Mouse (Mus musculus): ENCODE measurements around the gene Gm28042. TPM values are rescaled to one million over a fixed set of nuclear protein-coding genes. Genes with fewer than 3 reads are reported as not detected.
A peak's percentile ranks its signal among the peaks of the same experiment; 100 is the strongest.

Gene Gm28042
- total and polyA plus RNA-seq, 3 experiments, result 0.77 to 1.9 (median 1.8) TPM

- Histone ChIP-seq H3K79me2 (replicated peaks; ENCODE audit: control insufficient read depth, extremely low read depth, insufficient read depth, poor library complexity, severe bottlenecking) (no peaks in the 10 kb centered on the region), H3K4me3 (replicated peaks in 1 of 3; ENCODE audit: low read depth in 2 of 3, low read length in 2 of 3, poor library complexity in 1 of 3) (no peak within 1 kb of the TSS), H3K4me1 (ENCODE audit: control insufficient read depth in 1 of 2, insufficient read depth in 2 of 2) (peaks cover 5 to 57% of the 10 kb centered on the region in 2 experiments; a peak in 3 of 4 replicates), H3K27ac (ENCODE audit: insufficient read depth, low read depth) (no peak within 1 kb of the TSS), H3K27me3 (replicated peaks) (no peaks in the 10 kb centered on the region), H3K9ac (ENCODE audit: insufficient read depth, low read depth) (no peak within 1 kb of the TSS), H3K36me3 (replicated peaks in 1 of 2; ENCODE audit: control insufficient read depth in 1 of 2, insufficient read depth in 1 of 2, low read length in 1 of 2) (peaks cover 60 to 87% of the 10 kb centered on the region in 2 experiments), H3K9me3 (replicated peaks; ENCODE audit: low read length) (no peaks in the 10 kb centered on the region), H3K4me2 (ENCODE audit: insufficient read depth, low read depth, poor library complexity, severe bottlenecking) (no peak within 1 kb of the TSS)
- in situ Hi-C loops (cut with MboI; ENCODE audit: low pct_ligation_motif_present, low pct_unique_long_range_greater_than_20kb, low sequenced_read_pairs) (no loop called here), dilution Hi-C loops (cut with MboI; ENCODE audit: extremely low pct_ligation_motif_present, extremely low pct_unique_long_range_greater_than_20kb, low sequenced_read_pairs) (no loop called here)
- TF ChIP-seq MXI1 (IDR thresholded peaks at IDR 0.05; ENCODE audit: low read depth, low read length) (no peak), USF1 (IDR thresholded peaks at IDR 0.05; ENCODE audit: low read depth, low read length) (no peak), MAFK (IDR thresholded peaks at IDR 0.05; ENCODE audit: insufficient replicate concordance, low read length) (no peak), MEF2A (IDR thresholded peaks at IDR 0.05; ENCODE audit: borderline replicate concordance, low read depth, low read length) (no peak), PAX5 (IDR thresholded peaks at IDR 0.05; ENCODE audit: low read length) (no peak), SMC3 (IDR thresholded peaks at IDR 0.05; ENCODE audit: low read depth, low read length) (no peak), CHD1 (IDR thresholded peaks at IDR 0.05; ENCODE audit: low read depth, low read length) (no peak), ZMIZ1 (IDR thresholded peaks at IDR 0.05; ENCODE audit: low read depth, low read length) (no peak)
- DNase-seq (ENCODE audit: extremely low read depth), result peak; percentile 58
These were observed 5.6 kb downstream of the Gm28042 start, which contains the start of gene Pla2g4b for GRCm38 (mm10) chr2:120032726-120033467. Gene Pla2g4b (plus strand): TSS chr2:120033417.

DNA sequence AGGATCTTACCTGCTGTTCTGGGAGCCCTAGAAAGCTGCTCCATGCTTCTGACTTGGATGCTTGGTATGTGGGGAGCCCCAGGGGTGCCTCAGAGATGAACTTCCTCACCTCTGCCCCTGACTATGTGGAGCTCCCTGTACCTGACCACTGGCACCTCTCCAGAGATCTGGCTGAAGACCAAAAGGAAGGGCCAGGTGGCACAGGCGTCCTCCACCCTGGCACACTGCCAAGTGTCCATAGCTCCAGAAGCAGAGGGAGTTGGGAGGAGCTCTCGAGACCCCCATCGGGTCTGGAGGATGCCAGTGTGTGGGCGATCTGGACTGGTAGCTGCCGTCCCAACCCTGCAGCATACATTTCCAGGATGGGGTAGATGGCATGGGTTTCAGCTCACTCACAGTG, 6.4 kb downstream of the Gm28042 start:
- H3K9me3 ChIP-seq (replicated peaks; ENCODE audit: low read length), result no peaks in the 10 kb centered on the region
- H3K27me3 ChIP-seq (replicated peaks), result no peaks in the 10 kb centered on the region
- in situ Hi-C loops (cut with MboI; ENCODE audit: low pct_ligation_motif_present, low pct_unique_long_range_greater_than_20kb, low sequenced_read_pairs) (no loop called here), dilution Hi-C loops (cut with MboI; ENCODE audit: extremely low pct_ligation_motif_present, extremely low pct_unique_long_range_greater_than_20kb, low sequenced_read_pairs) (no loop called here)
- TF ChIP-seq PAX5 (IDR thresholded peaks at IDR 0.05; ENCODE audit: low read length) (no peak), MAZ (IDR thresholded peaks at IDR 0.05; ENCODE audit: low read depth, low read length) (no peak), RCOR1 (conservative IDR thresholded peaks at IDR 0.05; ENCODE audit: low read depth, low read length) (no peak), GABPA (IDR thresholded peaks at IDR 0.05; ENCODE audit: insufficient replicate concordance, low read depth, low read length) (no peak), POLR2AphosphoS2 (IDR thresholded peaks at IDR 0.05; ENCODE audit: low read depth, low read length) (no peak), HCFC1 (IDR thresholded peaks at IDR 0.05; ENCODE audit: low read depth, low read length) (no peak), CHD1 (IDR thresholded peaks at IDR 0.05; ENCODE audit: low read depth, low read length) (no peak), NRF1 (IDR thresholded peaks at IDR 0.05; ENCODE audit: low read depth, low read length) (no peak), MAFK (IDR thresholded peaks at IDR 0.05; ENCODE audit: insufficient replicate concordance, low read length) (no peak), BHLHE40 (IDR thresholded peaks at IDR 0.05; ENCODE audit: low read depth, low read length) (no peak), JUN (IDR thresholded peaks at IDR 0.05; ENCODE audit: insufficient read depth, low read depth, low read length) (no peak), UBTF (IDR thresholded peaks at IDR 0.05; ENCODE audit: low read depth, low read length) (no peak), KAT2A (IDR thresholded peaks at IDR 0.05; ENCODE audit: insufficient replicate concordance, low read length) (no peak), E2F4 (IDR thresholded peaks at IDR 0.05; ENCODE audit: insufficient replicate concordance, low read depth, low read length) (no peak), SMC3 (IDR thresholded peaks at IDR 0.05; ENCODE audit: low read depth, low read length) (no peak), USF1 (IDR thresholded peaks at IDR 0.05; ENCODE audit: low read depth, low read length) (no peak), USF2 (conservative IDR thresholded peaks at IDR 0.05; ENCODE audit: low read depth, low read length) (no peak), MYC (IDR thresholded peaks at IDR 0.05; ENCODE audit: low read depth, low read length) (no peak), MXI1 (IDR thresholded peaks at IDR 0.05; ENCODE audit: low read depth, low read length) (no peak)
- DNase-seq (ENCODE audit: extremely low read depth), result no peak
- H3K4me3 ChIP-seq (replicated peaks in 1 of 3; ENCODE audit: low read depth in 2 of 3, low read length in 2 of 3, poor library complexity in 1 of 3), result no peak overlapping the region
- H3K79me2 ChIP-seq (replicated peaks; ENCODE audit: control insufficient read depth, extremely low read depth, insufficient read depth, poor library complexity, severe bottlenecking), result no peaks in the 10 kb centered on the region
- peaks cover 0 to 50% of the 10 kb centered on the region in 2 experiments; a peak in 2 of 4 replicates for H3K4me1 ChIP-seq (ENCODE audit: control insufficient read depth in 1 of 2, insufficient read depth in 2 of 2)
- no peak overlapping the region for H3K4me2 ChIP-seq (ENCODE audit: insufficient read depth, low read depth, poor library complexity, severe bottlenecking)
- no peak overlapping the region for H3K9ac ChIP-seq (ENCODE audit: insufficient read depth, low read depth)
- peaks cover 66 to 95% of the 10 kb centered on the region in 2 experiments for H3K36me3 ChIP-seq (replicated peaks in 1 of 2; ENCODE audit: control insufficient read depth in 1 of 2, insufficient read depth in 1 of 2, low read length in 1 of 2)
- H3K27ac ChIP-seq (ENCODE audit: insufficient read depth, low read depth), result no peak overlapping the region
